Mouse (Mus musculus) neural tube, embryonic 15.5 days (tissue): ENCODE data around the gene Pou3f3. TPM values are rescaled to one million over a fixed set of nuclear protein-coding genes. Genes with fewer than 3 reads are reported as not detected.

Experiments
- ATAC-seq: fragments of 200-750 bp; cut with Nextera tagmentation; 2 replicates; pipeline ENCODE4 v1.8.0; 2017; ENCODE audit warnings: mild to moderate bottlenecking, moderate TSS enrichment, moderate library complexity; ENCODE audit not compliant: low FRiP score
- H3K27ac ChIP-seq: fragments of 300-500 bp; sonication (generic); replicated peaks from 2 replicates; pipeline ENCODE4 v1.5.1; 2015; ENCODE audit warnings: mild to moderate bottlenecking, inconsistent platforms
- H3K27me3 ChIP-seq: fragments of 300-500 bp; sonication (generic); replicated peaks from 2 replicates; pipeline ENCODE4 v1.6.1; 2015; ENCODE audit warnings: inconsistent platforms
- H3K36me3 ChIP-seq: fragments of 300-500 bp; sonication (generic); 2 replicates; pipeline ENCODE4 v1.6.1; 2015; ENCODE audit warnings: inconsistent platforms
- H3K4me1 ChIP-seq: fragments of 300-500 bp; sonication (generic); 2 replicates; pipeline ENCODE4 v1.6.1; 2015; ENCODE audit warnings: inconsistent platforms
- H3K4me2 ChIP-seq: fragments of 300-500 bp; sonication (generic); 2 replicates; pipeline ENCODE4 v1.6.1; 2015; ENCODE audit warnings: inconsistent platforms, mild to moderate bottlenecking, moderate library complexity
- H3K4me3 ChIP-seq: fragments of 300-500 bp; sonication (generic); replicated peaks from 2 replicates; pipeline ENCODE4 v1.5.1; 2015; ENCODE audit warnings: mild to moderate bottlenecking, inconsistent platforms
- H3K9ac ChIP-seq: fragments of 300-500 bp; sonication (generic); replicated peaks from 2 replicates; pipeline ENCODE4 v1.6.1; 2015; ENCODE audit warnings: mild to moderate bottlenecking, inconsistent platforms
- H3K9me3 ChIP-seq: fragments of 300-500 bp; sonication (generic); replicated peaks from 2 replicates; pipeline ENCODE4 v1.6.1; 2016; ENCODE audit warnings: inconsistent platforms
- WGBS: fragments of 180-500 bp; shearing (Covaris S2); methylation state at CpG from one replicate; pipeline ENCODE4 v1.1.7; 2015; ENCODE audit warnings: mixed read lengths; 5-methylcytosine and 5-hydroxymethylcytosine counted together
- polyA plus RNA-seq: library from polyadenylated mRNA; unstranded; fragments of >200 nt; fragmentation: Nextera tagmentation; extraction: Ambion mirVana; gene quantifications from 2 replicates; pipeline ENCODE4 v1.2.1, GENCODE M21; 2015

The Pou3f3 gene
- polyA plus RNA-seq, 1 experiment from 2014 or later = 9.5 TPM

GRCm38 (mm10) chr1:42745047-42745446 is 49.5 kb downstream of the Pou3f3 start:
- Histone ChIP-seq H3K9ac (no peak overlapping the region), H3K4me2 (no peak overlapping the region), H3K4me3 (no peak overlapping the region), H3K27me3 (no peaks in the 10 kb centered on the region), H3K9me3 (no peaks in the 10 kb centered on the region), H3K4me1 (peaks cover 10% of the 10 kb centered on the region), H3K36me3 (no peaks in the 10 kb centered on the region), H3K27ac (no peak overlapping the region)
- 84% methylated on average over 3 of the region's 3 CpGs for WGBS
- ATAC-seq = no peak

- Histone ChIP-seq H3K27ac (no peak overlapping the region), H3K36me3 (no peaks in the 10 kb centered on the region), H3K9me3 (no peaks in the 10 kb centered on the region), H3K9ac (no peak overlapping the region), H3K4me1 (no peaks in the 10 kb centered on the region), H3K27me3 (no peaks in the 10 kb centered on the region), H3K4me3 (no peak overlapping the region), H3K4me2 (no peak overlapping the region)
- no peak for ATAC-seq
- 86% methylated on average over 6 of the region's 6 CpGs for WGBS
These were observed 54.1 kb downstream of the Pou3f3 start for GRCm38 (mm10) chr1:42749536-42750292.

Other genes starting within 250 kb of the Pou3f3 start
- 35.6 and 38.0 TPM in 2 replicates for gene Mrps9, start 155.5 kb downstream of the Pou3f3 start, polyA plus RNA-seq